Mouse (Mus musculus): ENCODE results near the gene Dnah2. TPM values are rescaled to one million over a fixed set of nuclear protein-coding genes. Genes with fewer than 3 reads are reported as not detected.
A peak's percentile ranks its signal among the peaks of the same experiment; 100 is the strongest.

Gene Dnah2
- polyA plus RNA-seq, 1 experiment: 1.2 TPM

DNA sequence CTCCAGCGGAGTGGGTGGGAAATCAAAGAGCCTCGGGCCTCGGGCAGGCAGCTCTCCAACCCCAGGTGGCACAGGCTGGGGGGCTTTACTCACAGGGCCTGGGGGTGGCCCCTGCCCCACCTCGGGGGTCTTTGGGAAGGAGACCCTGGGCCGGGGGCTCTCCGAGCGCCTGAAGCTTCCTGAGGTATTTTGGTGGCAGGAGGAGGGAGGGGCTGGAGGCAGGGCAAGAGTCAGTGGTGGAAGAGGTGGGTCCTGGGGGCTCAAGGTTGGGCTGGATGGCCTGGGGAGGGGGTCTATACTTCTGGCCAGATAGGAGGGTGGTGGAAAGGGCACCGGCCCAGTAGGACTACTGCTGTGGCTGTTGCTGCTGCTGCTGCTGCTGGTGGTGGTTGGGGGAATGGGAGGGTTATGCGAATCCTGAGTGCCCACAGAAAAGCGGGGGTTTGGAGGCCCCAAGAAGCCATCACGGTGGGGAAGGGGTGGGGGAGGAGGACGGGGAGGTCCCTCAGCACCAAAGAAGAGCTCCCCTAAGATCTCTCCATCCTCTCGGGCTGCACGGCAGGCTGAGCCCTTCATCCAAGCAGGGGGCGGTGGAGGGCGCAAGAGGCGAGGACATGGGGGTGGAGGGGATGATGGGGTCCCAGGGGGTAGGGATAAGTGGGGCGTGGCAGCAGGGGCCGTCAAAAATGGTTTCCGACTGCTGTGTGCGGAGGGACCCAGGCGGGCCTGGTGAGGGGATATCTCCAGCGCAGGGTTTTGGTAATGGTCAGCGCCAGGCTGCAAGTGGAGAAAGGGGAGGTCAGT is 143.3 kb downstream of the Dnah2 start:
- H3K9me3 ChIP-seq (replicated peaks; ENCODE audit: control insufficient read depth, insufficient read depth, low read length, poor library complexity, severe bottlenecking): no peaks in the 10 kb centered on the region
- no peak overlapping the region for H3K27ac ChIP-seq (ENCODE audit: insufficient read depth, low read length)
- H3K9ac ChIP-seq (ENCODE audit: low read depth, poor library complexity, severe bottlenecking): no peak overlapping the region
- no peaks in the 10 kb centered on the region for H3K27me3 ChIP-seq (ENCODE audit: control insufficient read depth, insufficient read depth, low read length, poor library complexity, severe bottlenecking)
- no peaks in the 10 kb centered on the region for H3K4me1 ChIP-seq (ENCODE audit: control insufficient read depth, insufficient read depth, low read length)
- no peak for TF ChIP-seq CTCF (IDR thresholded peaks at IDR 0.05; ENCODE audit: low read depth, low read length)
- no peak for TF ChIP-seq EP300 (IDR thresholded peaks at IDR 0.05; ENCODE audit: insufficient read depth, low read depth, low read length)
- TF ChIP-seq POLR2A (IDR thresholded peaks at IDR 0.05; ENCODE audit: insufficient read depth, low read length): no peak
- no peak overlapping the region for H3K4me3 ChIP-seq (ENCODE audit: low read depth, low read length)
- H3K36me3 ChIP-seq (ENCODE audit: control insufficient read depth, insufficient read depth, low read length, poor library complexity, severe bottlenecking): no peaks in the 10 kb centered on the region

DNA sequence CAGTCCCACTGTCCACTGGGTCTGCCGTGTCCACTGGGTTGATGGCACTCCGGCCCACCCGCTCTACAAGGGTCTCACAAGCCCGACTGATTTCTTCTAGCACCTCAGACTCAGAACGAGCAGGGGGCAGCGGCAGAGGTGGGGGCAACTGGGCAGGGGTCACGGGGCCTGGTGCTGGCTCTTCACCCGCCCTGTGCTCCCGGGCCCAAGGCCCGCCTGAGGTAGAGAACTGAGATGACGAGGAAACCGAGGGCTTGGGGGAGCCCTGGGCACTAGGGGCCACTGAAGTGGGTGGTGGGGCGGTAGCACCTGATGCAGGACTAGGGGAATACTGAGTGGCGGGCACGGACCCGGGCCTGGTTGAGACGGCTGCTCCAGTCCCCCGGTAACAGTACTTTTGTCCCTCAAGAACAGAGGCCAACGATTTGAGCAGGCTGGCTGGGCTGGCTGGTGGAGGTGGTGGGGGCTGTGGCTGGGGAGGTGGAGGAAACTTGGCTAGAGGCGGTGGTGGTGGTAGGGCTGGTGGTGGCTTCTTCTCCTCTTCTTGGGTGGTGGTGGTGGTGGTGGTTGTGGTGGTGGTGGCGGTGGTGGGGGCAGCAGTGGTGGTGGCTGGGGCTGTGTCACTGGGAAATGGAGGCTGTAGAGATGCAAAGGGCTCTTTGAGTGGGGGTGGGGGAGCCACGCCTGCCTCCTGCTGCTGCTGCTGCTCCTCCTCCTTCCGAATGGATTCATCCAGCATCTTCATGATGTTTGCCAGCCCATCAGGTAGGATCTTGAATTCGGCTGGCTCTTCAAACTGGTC is 144.1 kb downstream of the Dnah2 start:
- no peaks in the 10 kb centered on the region for H3K4me1 ChIP-seq (ENCODE audit: control insufficient read depth, insufficient read depth, low read length)
- peak overlapping the region; percentile 43 for H3K9ac ChIP-seq (ENCODE audit: low read depth, poor library complexity, severe bottlenecking)
- H3K27me3 ChIP-seq (ENCODE audit: control insufficient read depth, insufficient read depth, low read length, poor library complexity, severe bottlenecking): no peaks in the 10 kb centered on the region
- no peak for TF ChIP-seq POLR2A (IDR thresholded peaks at IDR 0.05; ENCODE audit: insufficient read depth, low read length)
- TF ChIP-seq CTCF (IDR thresholded peaks at IDR 0.05; ENCODE audit: low read depth, low read length): no peak
- TF ChIP-seq EP300 (IDR thresholded peaks at IDR 0.05; ENCODE audit: insufficient read depth, low read depth, low read length): no peak
- peak overlapping the region; percentile 33 for H3K4me3 ChIP-seq (ENCODE audit: low read depth, low read length)
- H3K9me3 ChIP-seq (replicated peaks; ENCODE audit: control insufficient read depth, insufficient read depth, low read length, poor library complexity, severe bottlenecking): no peaks in the 10 kb centered on the region
- H3K36me3 ChIP-seq (ENCODE audit: control insufficient read depth, insufficient read depth, low read length, poor library complexity, severe bottlenecking): no peaks in the 10 kb centered on the region
- no peak overlapping the region for H3K27ac ChIP-seq (ENCODE audit: insufficient read depth, low read length)

DNA sequence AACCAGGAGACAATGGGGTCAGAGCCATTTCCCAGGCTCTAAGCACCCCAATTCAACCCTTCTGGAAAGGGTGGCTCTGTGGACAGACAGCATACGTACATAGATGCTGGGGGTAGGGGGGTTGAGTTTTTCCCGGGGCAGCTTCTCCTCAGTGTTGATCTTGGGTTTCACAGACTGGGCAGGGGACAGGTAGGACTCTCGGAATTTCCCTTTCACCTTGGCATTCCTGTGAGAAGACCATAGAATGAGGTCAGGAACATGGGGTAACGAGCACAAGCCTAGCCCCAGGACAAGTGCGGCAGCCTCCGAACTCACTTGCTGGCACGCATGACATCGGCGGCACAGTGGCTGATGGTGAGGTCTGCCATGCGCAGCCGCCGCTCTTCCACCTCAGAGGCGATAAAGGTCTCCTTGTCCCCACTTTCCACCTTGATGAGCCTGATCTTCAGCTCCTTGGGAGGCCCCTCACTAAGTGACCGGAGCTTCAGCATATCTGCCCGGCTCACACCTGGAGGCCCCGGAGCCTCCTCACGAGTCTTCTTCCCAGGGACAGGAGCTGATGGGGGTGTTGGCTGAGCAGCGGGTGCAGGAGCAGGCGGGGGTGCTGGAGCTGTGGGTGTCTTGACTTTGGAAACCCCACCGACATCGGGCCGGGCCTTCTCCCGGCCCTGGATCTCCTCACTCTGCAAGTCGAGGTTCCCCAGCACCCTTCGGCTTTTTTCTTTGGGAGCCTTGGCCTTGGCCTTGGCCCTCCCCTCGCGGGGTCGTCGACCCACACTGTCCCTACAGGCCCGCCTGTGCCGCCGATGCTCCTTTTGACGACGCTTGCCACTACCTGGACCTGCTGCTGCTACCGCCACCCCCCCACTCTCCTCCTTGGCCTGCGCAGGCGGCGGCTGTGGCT is 145.0 kb downstream of the Dnah2 start:
- H3K9ac ChIP-seq (ENCODE audit: low read depth, poor library complexity, severe bottlenecking): peak overlapping the region; percentile 43
- H3K9me3 ChIP-seq (replicated peaks; ENCODE audit: control insufficient read depth, insufficient read depth, low read length, poor library complexity, severe bottlenecking): no peaks in the 10 kb centered on the region
- H3K27ac ChIP-seq (ENCODE audit: insufficient read depth, low read length): no peak overlapping the region
- H3K36me3 ChIP-seq (ENCODE audit: control insufficient read depth, insufficient read depth, low read length, poor library complexity, severe bottlenecking): no peaks in the 10 kb centered on the region
- no peaks in the 10 kb centered on the region for H3K4me1 ChIP-seq (ENCODE audit: control insufficient read depth, insufficient read depth, low read length)
- peak overlapping the region; percentile 33 for H3K4me3 ChIP-seq (ENCODE audit: low read depth, low read length)
- no peaks in the 10 kb centered on the region for H3K27me3 ChIP-seq (ENCODE audit: control insufficient read depth, insufficient read depth, low read length, poor library complexity, severe bottlenecking)
- TF ChIP-seq EP300 (IDR thresholded peaks at IDR 0.05; ENCODE audit: insufficient read depth, low read depth, low read length): no peak
- no peak for TF ChIP-seq CTCF (IDR thresholded peaks at IDR 0.05; ENCODE audit: low read depth, low read length)
- TF ChIP-seq POLR2A (IDR thresholded peaks at IDR 0.05; ENCODE audit: insufficient read depth, low read length): no peak

DNA sequence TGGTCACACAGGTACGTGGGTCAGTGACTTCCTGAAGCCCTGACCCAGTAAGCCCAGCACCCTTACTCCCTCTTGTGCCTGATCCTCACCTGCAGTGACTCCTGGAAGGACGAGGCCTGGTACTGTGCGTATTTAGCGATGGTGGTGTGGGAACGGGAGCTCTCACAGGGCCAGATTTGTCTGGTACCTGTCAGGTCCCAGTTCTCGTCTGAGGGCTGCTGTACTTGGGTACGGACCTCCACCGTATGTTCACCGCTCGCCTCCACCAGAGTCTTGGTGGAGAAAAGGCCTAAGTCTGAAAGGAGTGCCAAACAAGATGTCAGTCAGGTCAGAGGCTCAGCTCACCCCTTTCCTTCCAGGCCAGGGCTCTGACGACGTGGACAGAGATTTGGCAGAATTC is 146.9 kb downstream of the Dnah2 start:
- no peaks in the 10 kb centered on the region for H3K27me3 ChIP-seq (ENCODE audit: control insufficient read depth, insufficient read depth, low read length, poor library complexity, severe bottlenecking)
- no peaks in the 10 kb centered on the region for H3K9me3 ChIP-seq (replicated peaks; ENCODE audit: control insufficient read depth, insufficient read depth, low read length, poor library complexity, severe bottlenecking)
- TF ChIP-seq CTCF (IDR thresholded peaks at IDR 0.05; ENCODE audit: low read depth, low read length): no peak
- TF ChIP-seq POLR2A (IDR thresholded peaks at IDR 0.05; ENCODE audit: insufficient read depth, low read length): no peak
- TF ChIP-seq EP300 (IDR thresholded peaks at IDR 0.05; ENCODE audit: insufficient read depth, low read depth, low read length): no peak
- H3K4me1 ChIP-seq (ENCODE audit: control insufficient read depth, insufficient read depth, low read length): no peaks in the 10 kb centered on the region
- no peak overlapping the region for H3K4me3 ChIP-seq (ENCODE audit: low read depth, low read length)
- H3K36me3 ChIP-seq (ENCODE audit: control insufficient read depth, insufficient read depth, low read length, poor library complexity, severe bottlenecking): no peaks in the 10 kb centered on the region
- no peak overlapping the region for H3K27ac ChIP-seq (ENCODE audit: insufficient read depth, low read length)
- H3K9ac ChIP-seq (ENCODE audit: low read depth, poor library complexity, severe bottlenecking): no peak overlapping the region

DNA sequence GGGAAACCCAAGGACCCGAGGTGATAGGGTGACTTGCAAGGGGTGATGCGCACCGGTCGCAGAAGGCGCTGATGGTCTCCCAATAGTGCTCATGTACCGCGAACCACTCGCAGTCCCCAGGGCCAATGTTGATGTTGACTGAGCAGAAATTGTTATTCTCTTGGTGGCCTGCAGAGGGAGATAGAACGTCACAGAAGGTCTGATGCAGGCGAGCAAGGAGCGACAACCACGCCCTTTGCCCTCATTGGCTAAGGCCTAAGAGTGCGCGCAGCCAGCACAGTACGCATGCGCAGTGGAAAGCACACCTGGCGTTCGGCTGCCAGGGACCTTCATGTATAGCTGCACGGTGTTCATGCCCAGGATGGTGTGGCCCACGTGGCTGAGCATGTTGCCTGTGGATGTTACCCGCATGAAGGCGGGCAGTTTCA is 147.7 kb downstream of the Dnah2 start:
- Histone ChIP-seq H3K4me1 (ENCODE audit: control insufficient read depth, insufficient read depth, low read length) (no peaks in the 10 kb centered on the region), H3K27ac (ENCODE audit: insufficient read depth, low read length) (no peak overlapping the region), H3K9me3 (replicated peaks; ENCODE audit: control insufficient read depth, insufficient read depth, low read length, poor library complexity, severe bottlenecking) (no peaks in the 10 kb centered on the region), H3K27me3 (ENCODE audit: control insufficient read depth, insufficient read depth, low read length, poor library complexity, severe bottlenecking) (no peaks in the 10 kb centered on the region), H3K36me3 (ENCODE audit: control insufficient read depth, insufficient read depth, low read length, poor library complexity, severe bottlenecking) (no peaks in the 10 kb centered on the region), H3K9ac (ENCODE audit: low read depth, poor library complexity, severe bottlenecking) (no peak overlapping the region), H3K4me3 (ENCODE audit: low read depth, low read length) (peak overlapping the region; percentile 25)
- peak; percentile 70; the same call in 1 of the 2 replicates for TF ChIP-seq EP300 (IDR thresholded peaks at IDR 0.05; ENCODE audit: insufficient read depth, low read depth, low read length)
- TF ChIP-seq CTCF (IDR thresholded peaks at IDR 0.05; ENCODE audit: low read depth, low read length): peak; percentile 91
- TF ChIP-seq POLR2A (IDR thresholded peaks at IDR 0.05; ENCODE audit: insufficient read depth, low read length): peak; percentile 89

All from ES-Bruce4 (cell line).